Mouse (Mus musculus): ENCODE results near the gene AC124502.3.
A peak's percentile ranks its signal among the peaks of the same experiment; 100 is the strongest.
"Not testable (repeated sequence)": the region's sequence is repeated elsewhere in the genome, so short reads cannot be mapped to it uniquely, and the experiment has no call there.

AC124502.3 gene

DNA sequence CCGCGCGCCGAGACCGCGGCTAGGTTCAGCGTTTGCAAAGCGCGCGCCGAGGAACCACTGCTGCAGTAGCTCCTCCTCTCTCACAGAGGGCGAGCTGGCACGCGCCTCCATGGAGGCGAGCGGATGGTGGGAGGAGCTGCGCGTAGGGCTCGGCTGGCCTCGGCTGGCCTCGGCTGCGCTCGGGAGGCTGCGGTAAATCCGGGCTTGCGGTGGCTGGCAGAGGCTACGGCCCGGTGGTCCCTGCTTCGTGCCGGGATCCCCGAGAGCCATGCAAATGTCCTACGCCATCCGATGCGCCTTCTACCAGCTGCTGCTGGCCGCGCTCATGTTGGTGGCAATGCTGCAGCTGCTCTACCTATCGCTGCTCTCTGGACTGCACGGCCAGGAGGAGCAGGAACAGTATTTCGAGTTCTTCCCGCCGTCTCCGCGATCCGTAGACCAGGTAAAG lies at the start of gene AC124502.3, which contains the start of gene B4gat1:
TSS of gene AC124502.3 (plus strand) at position 183 of the 448 bp plus-strand sequence.
TSS of gene B4gat1 (plus strand) at position 118 of the 448 bp plus-strand sequence.
- H3K27me3 ChIP-seq (ENCODE audit: control insufficient read depth, insufficient read depth, low read length, poor library complexity, severe bottlenecking): no peaks in the 10 kb centered on the region
- DNase-seq (ENCODE audit: low read depth, low spot score): peak; percentile 89
- H3K36me3 ChIP-seq (ENCODE audit: control insufficient read depth, insufficient read depth, low read length, poor library complexity, severe bottlenecking): no peaks in the 10 kb centered on the region

- no peaks in the 10 kb centered on the region; the same call in 1 of the 2 replicates for H3K27me3 ChIP-seq (ENCODE audit: control insufficient read depth, insufficient read depth, low read length, poor library complexity, severe bottlenecking)
- no peaks in the 10 kb centered on the region for H3K36me3 ChIP-seq (ENCODE audit: control insufficient read depth, insufficient read depth, low read length, poor library complexity, severe bottlenecking)
- peak; percentile 75 for DNase-seq (ENCODE audit: low read depth, low spot score)
Measured at GRCm38 (mm10) chr19:4989013-4989412, 49.7 kb upstream of the AC124502.3 start.

DNA sequence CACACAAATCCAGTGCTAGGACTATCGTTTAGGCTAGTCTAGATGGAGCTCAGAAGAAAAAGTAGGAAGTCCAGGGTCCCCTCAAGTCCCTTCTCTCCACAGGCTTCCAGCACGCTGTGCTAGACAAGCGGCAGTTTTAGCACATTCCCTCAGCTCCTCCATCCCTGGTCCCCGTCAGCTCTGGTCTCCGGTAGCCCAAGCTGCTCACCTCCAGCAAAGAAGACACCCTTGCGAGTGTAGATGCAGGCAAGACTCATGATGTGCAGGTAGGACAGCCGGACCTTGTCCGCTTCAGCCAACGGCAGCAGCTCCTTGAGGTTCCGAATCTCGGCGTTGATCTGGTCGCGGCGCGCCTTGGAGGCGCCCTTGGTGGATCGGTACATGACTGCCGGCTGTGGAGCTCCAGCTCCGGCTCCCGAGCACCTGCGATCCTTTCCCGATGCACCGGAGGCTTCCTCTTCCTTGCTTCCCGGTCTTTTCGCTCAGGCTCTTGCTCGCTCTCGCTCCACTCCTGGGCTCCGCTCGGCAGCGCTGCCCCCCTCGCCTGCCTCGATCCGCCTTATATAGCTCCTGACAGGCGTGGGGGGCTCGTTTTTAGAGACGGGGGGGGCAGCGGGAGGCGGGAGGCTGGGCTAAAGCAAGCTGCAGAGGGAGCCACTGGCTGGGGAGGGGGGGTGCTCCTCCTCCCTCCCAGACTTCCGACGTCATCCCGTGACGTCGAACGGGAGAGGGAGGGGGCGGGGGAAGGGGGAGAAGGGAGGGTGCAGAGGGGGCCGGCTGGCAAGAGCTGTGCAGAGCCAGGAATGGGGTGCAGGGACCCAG lies 49.0 kb upstream of the AC124502.3 start:
- no peak for DNase-seq (ENCODE audit: low read depth, low spot score)
- Histone ChIP-seq H3K27me3 (ENCODE audit: control insufficient read depth, insufficient read depth, low read length, poor library complexity, severe bottlenecking) (no peaks in the 10 kb centered on the region; the same call in 1 of the 2 replicates), H3K36me3 (ENCODE audit: control insufficient read depth, insufficient read depth, low read length, poor library complexity, severe bottlenecking) (no peaks in the 10 kb centered on the region)

- DNase-seq (ENCODE audit: low read depth, low spot score): no peak
- no peaks in the 10 kb centered on the region; the same call in 1 of the 2 replicates for H3K27me3 ChIP-seq (ENCODE audit: control insufficient read depth, insufficient read depth, low read length, poor library complexity, severe bottlenecking)
- no peaks in the 10 kb centered on the region for H3K36me3 ChIP-seq (ENCODE audit: control insufficient read depth, insufficient read depth, low read length, poor library complexity, severe bottlenecking)
Measured at GRCm38 (mm10) chr19:4990256-4990625, 48.5 kb upstream of the AC124502.3 start, which contains the start of gene Npas4. Gene Npas4 (minus strand): TSS chr19:4990316.

DNA sequence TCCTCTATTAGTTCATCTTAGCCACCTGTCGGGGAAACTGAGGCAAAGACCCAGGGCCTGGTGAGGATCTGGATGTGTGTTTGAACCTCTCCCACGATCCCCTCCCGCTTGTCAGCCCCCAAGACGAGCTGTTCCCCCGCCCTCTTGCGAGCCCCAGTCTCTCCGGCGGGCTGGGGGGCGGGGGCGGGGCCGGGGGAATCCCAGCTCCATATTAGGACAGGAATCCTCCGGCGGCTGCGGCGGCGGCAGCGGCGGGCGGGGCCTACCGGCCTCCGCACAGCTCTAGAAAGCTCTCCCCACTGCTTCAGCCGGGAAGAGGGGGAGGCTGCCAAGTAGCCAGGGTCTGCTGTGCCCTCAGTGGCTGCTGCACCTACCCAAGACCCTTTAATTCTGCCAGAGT lies 48.0 kb upstream of the AC124502.3 start:
- no peaks in the 10 kb centered on the region; the same call in 1 of the 2 replicates for H3K27me3 ChIP-seq (ENCODE audit: control insufficient read depth, insufficient read depth, low read length, poor library complexity, severe bottlenecking)
- no peaks in the 10 kb centered on the region for H3K36me3 ChIP-seq (ENCODE audit: control insufficient read depth, insufficient read depth, low read length, poor library complexity, severe bottlenecking)
- DNase-seq (ENCODE audit: low read depth, low spot score): no peak

DNA sequence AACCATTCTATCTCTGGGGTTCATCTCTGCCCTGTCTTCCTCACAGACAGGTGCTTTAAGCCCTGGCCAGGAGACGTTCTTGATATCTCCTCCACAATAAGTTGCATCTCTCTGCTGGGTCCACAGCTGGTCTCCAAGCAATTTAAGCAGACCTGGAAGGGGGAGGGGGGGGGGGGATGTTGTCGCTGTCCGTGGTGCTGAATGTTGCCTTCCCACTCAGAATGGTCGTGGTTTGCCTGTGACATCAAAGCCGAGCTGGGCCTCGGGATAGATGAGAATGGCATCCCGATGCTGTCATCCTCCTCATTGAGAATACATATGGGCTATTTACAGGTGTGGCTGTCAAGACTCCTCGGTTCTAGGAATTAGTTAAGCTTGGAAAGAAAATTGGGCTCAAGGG lies 46.3 kb upstream of the AC124502.3 start:
- DNase-seq (ENCODE audit: low read depth, low spot score): peak; percentile 25
- no peaks in the 10 kb centered on the region; the same call in 1 of the 2 replicates for H3K27me3 ChIP-seq (ENCODE audit: control insufficient read depth, insufficient read depth, low read length, poor library complexity, severe bottlenecking)
- H3K36me3 ChIP-seq (ENCODE audit: control insufficient read depth, insufficient read depth, low read length, poor library complexity, severe bottlenecking): no peaks in the 10 kb centered on the region

DNA sequence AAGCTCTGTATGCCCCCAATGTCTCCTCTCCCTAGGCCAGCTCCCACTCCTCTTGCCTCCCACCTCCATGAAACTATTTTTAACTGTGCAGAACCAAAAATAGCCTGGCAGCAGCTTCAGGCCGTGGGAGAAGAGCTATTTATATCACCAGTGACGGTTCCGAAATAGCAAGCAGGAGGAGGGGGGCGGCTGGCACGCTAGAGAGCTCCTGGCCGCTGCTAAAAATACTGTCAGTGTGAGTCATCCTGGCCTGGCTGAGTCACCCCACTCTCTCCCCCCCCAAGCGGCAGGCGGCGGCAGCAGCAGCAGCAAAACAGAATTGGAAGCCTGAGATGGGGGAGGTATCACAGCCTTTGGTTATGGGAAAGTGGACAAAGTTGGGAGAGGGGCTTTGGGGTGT lies 45.8 kb upstream of the AC124502.3 start:
- H3K27me3 ChIP-seq (ENCODE audit: control insufficient read depth, insufficient read depth, low read length, poor library complexity, severe bottlenecking): no peaks in the 10 kb centered on the region; the same call in 1 of the 2 replicates
- no peaks in the 10 kb centered on the region for H3K36me3 ChIP-seq (ENCODE audit: control insufficient read depth, insufficient read depth, low read length, poor library complexity, severe bottlenecking)
- DNase-seq (ENCODE audit: low read depth, low spot score): peak; percentile 24

GRCm38 (mm10) chr19:4994043-4994442 lies 44.6 kb upstream of the AC124502.3 start:
- H3K27me3 ChIP-seq (ENCODE audit: control insufficient read depth, insufficient read depth, low read length, poor library complexity, severe bottlenecking): no peaks in the 10 kb centered on the region; the same call in 1 of the 2 replicates
- H3K36me3 ChIP-seq (ENCODE audit: control insufficient read depth, insufficient read depth, low read length, poor library complexity, severe bottlenecking): no peaks in the 10 kb centered on the region
- no peak for DNase-seq (ENCODE audit: low read depth, low spot score)

GRCm38 (mm10) chr19:4999445-5000140 lies 39.1 kb upstream of the AC124502.3 start:
- no peaks in the 10 kb centered on the region for H3K36me3 ChIP-seq (ENCODE audit: control insufficient read depth, insufficient read depth, low read length, poor library complexity, severe bottlenecking)
- no peak for DNase-seq (ENCODE audit: low read depth, low spot score)
- no peaks in the 10 kb centered on the region for H3K27me3 ChIP-seq (ENCODE audit: control insufficient read depth, insufficient read depth, low read length, poor library complexity, severe bottlenecking)

GRCm38 (mm10) chr19:5001666-5002406 lies 36.9 kb upstream of the AC124502.3 start:
- no peaks in the 10 kb centered on the region for H3K36me3 ChIP-seq (ENCODE audit: control insufficient read depth, insufficient read depth, low read length, poor library complexity, severe bottlenecking)
- peak; percentile 86 for DNase-seq (ENCODE audit: low read depth, low spot score)
- no peaks in the 10 kb centered on the region for H3K27me3 ChIP-seq (ENCODE audit: control insufficient read depth, insufficient read depth, low read length, poor library complexity, severe bottlenecking)

GRCm38 (mm10) chr19:5003644-5004043 lies 35.0 kb upstream of the AC124502.3 start:
- DNase-seq (ENCODE audit: low read depth, low spot score): peak; percentile 22
- not testable (repeated sequence) for H3K27me3 ChIP-seq (ENCODE audit: control insufficient read depth, insufficient read depth, low read length, poor library complexity, severe bottlenecking)

DNA sequence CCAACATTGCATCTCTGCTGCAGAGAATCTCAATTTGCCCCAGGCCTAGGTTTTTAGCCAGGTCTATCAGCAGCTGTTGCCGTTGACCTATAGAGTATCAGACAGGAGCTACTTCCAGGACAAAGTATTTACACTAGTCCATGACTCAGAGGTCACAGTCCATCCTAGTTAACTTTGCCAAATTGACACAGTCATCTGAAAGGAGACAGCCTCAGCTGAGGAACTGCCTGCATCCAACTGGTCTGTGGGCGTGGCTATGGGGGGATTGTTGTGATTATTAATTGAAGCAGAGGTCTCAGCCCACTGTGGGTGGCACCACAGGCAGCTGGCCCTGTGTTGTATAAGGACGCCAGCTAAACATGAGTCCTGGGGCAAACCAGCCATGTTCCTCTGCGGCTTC lies 33.8 kb upstream of the AC124502.3 start:
- DNase-seq (ENCODE audit: low read depth, low spot score): no peak
- Histone ChIP-seq H3K27me3 (ENCODE audit: control insufficient read depth, insufficient read depth, low read length, poor library complexity, severe bottlenecking) (no peaks in the 10 kb centered on the region), H3K36me3 (ENCODE audit: control insufficient read depth, insufficient read depth, low read length, poor library complexity, severe bottlenecking) (no peaks in the 10 kb centered on the region)

More at GRCm38 (mm10) chr19:5003644-5004043, 35.0 kb upstream of the AC124502.3 start:
- not testable (repeated sequence) for H3K36me3 ChIP-seq (ENCODE audit: control insufficient read depth, insufficient read depth, low read length, poor library complexity, severe bottlenecking)

GRCm38 (mm10) chr19:5013138-5013537 lies 25.6 kb upstream of the AC124502.3 start:
- DNase-seq (ENCODE audit: low read depth, low spot score): no peak
- Histone ChIP-seq H3K36me3 (ENCODE audit: control insufficient read depth, insufficient read depth, low read length, poor library complexity, severe bottlenecking) (no peaks in the 10 kb centered on the region), H3K27me3 (ENCODE audit: control insufficient read depth, insufficient read depth, low read length, poor library complexity, severe bottlenecking) (no peaks in the 10 kb centered on the region)

DNA sequence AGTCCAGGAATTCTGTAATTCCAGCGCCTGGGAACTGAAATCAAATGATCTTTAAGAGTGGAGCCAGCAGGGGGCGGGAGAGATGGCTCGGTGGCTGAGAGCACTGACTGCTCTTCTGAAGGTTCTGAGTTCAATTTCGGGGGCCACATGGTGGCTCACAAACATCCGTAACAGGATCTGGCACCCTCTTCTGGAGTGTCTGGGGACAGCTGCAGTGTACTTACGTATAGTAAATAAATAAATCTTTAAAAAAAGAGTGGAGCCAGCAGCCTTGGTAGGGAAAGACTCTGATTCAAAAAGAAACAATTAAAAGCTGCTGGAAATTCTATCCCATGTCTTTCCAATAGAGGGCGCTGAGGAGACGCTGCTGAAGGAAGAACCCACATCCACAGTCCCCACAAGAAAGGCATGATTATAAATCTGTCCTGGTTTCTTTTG lies 23.7 kb upstream of the AC124502.3 start:
- DNase-seq (ENCODE audit: low read depth, low spot score): peak; percentile 74
- H3K27me3 ChIP-seq (ENCODE audit: control insufficient read depth, insufficient read depth, low read length, poor library complexity, severe bottlenecking): no peaks in the 10 kb centered on the region
- H3K36me3 ChIP-seq (ENCODE audit: control insufficient read depth, insufficient read depth, low read length, poor library complexity, severe bottlenecking): no peaks in the 10 kb centered on the region
